Comparison of ENCODE assay signal across 9 mouse cellular contexts in genomic region chr10:100031631-100032030, GRCm38 (mm10). TPM values are rescaled to one million over a fixed set of nuclear protein-coding genes. Genes with fewer than 3 reads are reported as not detected.
DNase-seq lines count a peak whose midpoint lies in the region; ATAC-seq and TF ChIP-seq lines count a peak whose summit lies in the region.
"Had no signal": no experiment of that assay in that cellular context is flagged by ENCODE, and none has a peak within 500 bp of the region (broad histone marks: within the 10 kb centered on the region; RNA-seq: fewer than 3 reads in every experiment).

No protein-coding gene starts in this region.

- H3K27ac ChIP-seq in forebrain, embryonic 10.5 days: 0 out of 2 replicates have a peak overlapping the region, but pooled peaks have one; percentile 35
- no peak overlapping the region for H3K27ac ChIP-seq in forebrain, embryonic 15.5 days (replicated peaks)

- no peak for TF ChIP-seq POLR2A in brain, embryonic 14.5 days (IDR thresholded peaks at IDR 0.05; ENCODE audit: borderline replicate concordance, extremely low read depth, insufficient read depth, insufficient read length, poor library complexity, severe bottlenecking)

- no peak overlapping the region for H3K9ac ChIP-seq in forebrain, embryonic 15.5 days (replicated peaks)

- peak overlapping the region; percentile 23; the same call in 1 of the 2 replicates for H3K4me3 ChIP-seq in forebrain, embryonic 10.5 days
- H3K4me3 ChIP-seq in forebrain, embryonic 15.5 days: no peak overlapping the region

- no peaks in the 10 kb centered on the region for H3K9me3 ChIP-seq in forebrain, embryonic 10.5 days
- H3K9me3 ChIP-seq in forebrain, embryonic 15.5 days: no peaks in the 10 kb centered on the region

- no peak for ATAC-seq in forebrain, embryonic 15.5 days (replicated peaks)

- no peak for TF ChIP-seq CTCF in brain, embryonic 14.5 days (IDR thresholded peaks at IDR 0.05; ENCODE audit: borderline replicate concordance, extremely low read depth, insufficient read depth, insufficient read length)

- intact Hi-C loops in heart, postnatal 10 days (cut with DNase I): no loop called here

- H3K27me3 ChIP-seq in forebrain, embryonic 10.5 days (ENCODE audit: poor library complexity, severe bottlenecking): peaks cover 38% of the 10 kb centered on the region
- H3K27me3 ChIP-seq in forebrain, embryonic 15.5 days: no peaks in the 10 kb centered on the region

- H3K4me1 ChIP-seq in forebrain, embryonic 10.5 days: peaks cover 21% of the 10 kb centered on the region
- H3K4me1 ChIP-seq in forebrain, embryonic 15.5 days: peaks cover 4% of the 10 kb centered on the region; the same call in 1 of the 2 replicates

- no peak overlapping the region for H3K4me2 ChIP-seq in forebrain, embryonic 15.5 days (replicated peaks)

- H3K36me3 ChIP-seq in forebrain, embryonic 10.5 days (replicated peaks): no peaks in the 10 kb centered on the region
- H3K36me3 ChIP-seq in forebrain, embryonic 15.5 days: no peaks in the 10 kb centered on the region

- peak; percentile 14 for DNase-seq in forebrain, embryonic 10.5 days (ENCODE audit: extremely low spot score, low spot score)
- peak; percentile 48 for DNase-seq in brain, embryonic 14.5 days (ENCODE audit: low read depth)
- DNase-seq in heart, postnatal 10 days: peak; percentile 24 to 35
- DNase-seq in lung, postnatal 36 days: peak; percentile 42
- no peak for DNase-seq in testis, postnatal 10 days (ENCODE audit: low spot score)
- DNase-seq in left cerebral cortex, adult 9 months (ENCODE audit: low spot score in 2 of 2): no peak
- no peak for DNase-seq in T-cell, adult 2 months (ENCODE audit: low spot score)

- WGBS in forebrain, embryonic 10.5 days: 10% methylated on average over 11 of the region's 11 CpGs
- 12% methylated on average over 11 of the region's 11 CpGs for WGBS in forebrain, embryonic 15.5 days

RNA-seq across cellular contexts. Expression of gene Kitl, which starts 16.2 kb away (rescaled TPM):
- 15.6 and 16.0 TPM in 2 replicates for polyA plus RNA-seq in forebrain, embryonic 10.5 days (2016; fragmentation: Nextera tagmentation; extraction: Ambion mirVana)
- polyA plus RNA-seq in forebrain, embryonic 15.5 days (2015; fragmentation: Nextera tagmentation; extraction: Ambion mirVana): 40.5 and 45.1 TPM in 2 replicates
- polyA plus RNA-seq in brain, embryonic 14.5 days (2012; rRNA removed): 21.3 and 26.7 TPM in 2 replicates
- total RNA-seq in heart, postnatal 10 days (2021): 100 to 1,000 TPM; 123 to 129 TPM
- total RNA-seq: neutrophil, adult 5-6 weeks had no signal

Comparison
In these comparisons a context has a peak if more than half of its experiments do, and no peak if none do; other contexts are left out.
1. DNase-seq: peak in forebrain, embryonic 10.5 days (single experiment), brain, embryonic 14.5 days (single experiment), heart, postnatal 10 days (2 of 2) and lung, postnatal 36 days (single experiment); none in testis, postnatal 10 days (single experiment), left cerebral cortex, adult 9 months (0 of 2) and T-cell, adult 2 months (single experiment).